Mouse (Mus musculus) urinary bladder, adult 18-20 months (tissue): ENCODE measurements around the gene 4930524B15Rik.
"Not testable (repeated sequence)": the region's sequence is repeated elsewhere in the genome, so short reads cannot be mapped to it uniquely, and the experiment has no call there.

Experiments used
- DNase-seq, 2 experiments: peaks; one replicate each; pipeline ENCODE4 v3.0.0; 2022; ENCODE audit warnings: low spot score in 2 of 2, mixed read lengths in 2 of 2

4930524B15Rik gene

GRCm38 (mm10) chr11:31965256-31966134, at the start of gene 4930524B15Rik:
Gene 4930524B15Rik, plus strand, starts transcription at chr11:31965592.
- no peak for DNase-seq

- DNase-seq: no peak
Measured at GRCm38 (mm10) chr11:31917769-31918168, 47.6 kb upstream of the 4930524B15Rik start.

- DNase-seq: no peak
Measured at GRCm38 (mm10) chr11:31930051-31930450, 35.3 kb upstream of the 4930524B15Rik start.

GRCm38 (mm10) chr11:31935652-31936051, 29.7 kb upstream of the 4930524B15Rik start:
- no peak for DNase-seq

GRCm38 (mm10) chr11:31936910-31937525, 28.4 kb upstream of the 4930524B15Rik start:
- no peak for DNase-seq

GRCm38 (mm10) chr11:31940898-31941639, 24.3 kb upstream of the 4930524B15Rik start:
- DNase-seq: no peak

GRCm38 (mm10) chr11:31941640-31942638, 23.5 kb upstream of the 4930524B15Rik start:
- no peak for DNase-seq

- DNase-seq: no peak
Measured at GRCm38 (mm10) chr11:31945471-31945870, 19.9 kb upstream of the 4930524B15Rik start.

- DNase-seq: peak in 1 of 2 experiments; percentile 31
Measured at GRCm38 (mm10) chr11:31948462-31949330, 16.7 kb upstream of the 4930524B15Rik start.

- peak in 1 of 2 experiments; percentile 16 for DNase-seq
Measured at GRCm38 (mm10) chr11:31949331-31949785, 16.0 kb upstream of the 4930524B15Rik start.

- no peak for DNase-seq
Measured at GRCm38 (mm10) chr11:31960071-31960470, 5.3 kb upstream of the 4930524B15Rik start.

GRCm38 (mm10) chr11:31963993-31964392, 1.4 kb upstream of the 4930524B15Rik start:
- DNase-seq: no peak

GRCm38 (mm10) chr11:31974132-31974531, 8.7 kb downstream of the 4930524B15Rik start:
- DNase-seq: no peak

GRCm38 (mm10) chr11:31974826-31975225, 9.4 kb downstream of the 4930524B15Rik start:
- no peak for DNase-seq

- no peak for DNase-seq
Measured at GRCm38 (mm10) chr11:31975678-31976077, 10.3 kb downstream of the 4930524B15Rik start.

- DNase-seq: no peak
Measured at GRCm38 (mm10) chr11:31976137-31976536, 10.7 kb downstream of the 4930524B15Rik start.

- not testable (repeated sequence) for DNase-seq
Measured at GRCm38 (mm10) chr11:31980089-31980488, 14.7 kb downstream of the 4930524B15Rik start.

GRCm38 (mm10) chr11:31981830-31982229, 16.4 kb downstream of the 4930524B15Rik start:
- DNase-seq: no peak

GRCm38 (mm10) chr11:31982247-31982943, 17.0 kb downstream of the 4930524B15Rik start:
- DNase-seq: not testable (repeated sequence)
